Mouse (Mus musculus) heart, adult 8-10 months (tissue): ENCODE measurements at regions not wholly inside any gene's neighbourhood (a gene's known extent, or its start where the extent isn't known, plus 50 kb on each side); places are given as distances from the start of the nearest gene placed in this dataset.

Source experiments
- DNase-seq: peaks from one replicate; pipeline ENCODE4 v3.0.0; 2022; ENCODE audit warnings: low spot score

DNA sequence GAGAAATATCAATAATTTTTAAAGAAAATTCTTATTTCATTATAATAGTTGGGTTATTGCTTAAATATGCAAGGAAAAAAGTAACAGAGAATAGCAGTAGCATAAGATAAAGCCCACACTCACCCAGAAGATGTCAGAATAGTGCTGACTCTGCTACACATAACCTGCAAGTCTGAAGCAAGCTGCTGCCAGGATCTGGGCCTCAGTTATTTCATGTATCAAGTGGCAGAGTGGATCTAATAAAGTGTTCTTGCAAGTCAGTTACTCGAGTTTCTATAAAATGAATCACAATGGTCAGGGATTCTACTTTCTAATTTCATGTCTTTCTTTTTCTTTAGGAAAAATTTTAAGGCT is 466.2 kb downstream of the Klhl13 start:
- no peak for DNase-seq

DNA sequence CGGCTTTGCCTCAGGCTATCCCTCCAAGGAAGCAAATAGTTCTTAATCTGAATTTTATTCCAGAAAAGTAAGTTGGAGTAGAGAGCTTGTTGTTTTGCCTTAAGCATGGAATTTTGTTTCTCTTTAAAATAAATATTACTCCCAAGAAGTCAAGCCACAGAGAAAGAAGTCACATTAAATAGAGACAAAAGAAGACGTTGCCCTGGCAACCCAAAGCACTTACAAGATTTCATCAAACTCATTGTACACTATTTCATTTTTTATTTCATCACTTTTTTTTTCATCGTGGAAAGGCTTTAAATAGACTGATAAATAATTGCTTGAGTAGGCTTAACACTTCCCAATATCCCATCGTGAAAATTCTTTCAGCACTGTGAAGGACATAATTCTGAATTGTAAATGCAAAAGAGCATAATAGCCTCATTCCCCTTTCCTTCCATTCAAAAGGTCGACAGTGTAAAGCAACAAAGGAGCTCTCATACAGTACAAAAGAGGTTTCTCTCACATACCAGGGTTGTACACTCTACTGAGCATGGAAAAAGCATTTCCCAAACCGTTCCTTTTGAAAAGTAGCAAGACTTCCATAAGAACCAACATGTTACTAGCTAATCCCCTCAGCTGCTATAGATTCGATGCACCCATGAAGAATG is 466.7 kb downstream of the Klhl13 start:
- no peak for DNase-seq

DNA sequence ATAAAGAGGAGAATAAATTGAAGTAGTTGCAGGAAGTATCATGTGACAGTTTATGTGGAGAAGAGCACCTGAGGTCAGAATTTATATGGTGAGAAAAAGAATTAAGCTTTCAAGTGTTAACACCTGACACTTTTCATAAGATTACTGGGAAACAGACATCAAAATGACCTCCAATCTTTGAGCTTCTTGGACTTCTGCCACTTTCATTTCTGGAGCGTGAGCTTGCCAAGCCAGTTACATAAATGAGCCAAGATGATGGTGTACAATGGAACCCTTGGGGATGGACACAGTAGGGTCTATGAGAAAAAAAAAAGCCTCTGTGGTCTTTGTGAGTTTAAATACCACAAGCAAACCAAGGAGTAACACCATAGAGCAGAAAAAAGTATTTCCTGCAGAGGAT is 495.1 kb downstream of the Klhl13 start:
- DNase-seq = peak; percentile 1

DNA sequence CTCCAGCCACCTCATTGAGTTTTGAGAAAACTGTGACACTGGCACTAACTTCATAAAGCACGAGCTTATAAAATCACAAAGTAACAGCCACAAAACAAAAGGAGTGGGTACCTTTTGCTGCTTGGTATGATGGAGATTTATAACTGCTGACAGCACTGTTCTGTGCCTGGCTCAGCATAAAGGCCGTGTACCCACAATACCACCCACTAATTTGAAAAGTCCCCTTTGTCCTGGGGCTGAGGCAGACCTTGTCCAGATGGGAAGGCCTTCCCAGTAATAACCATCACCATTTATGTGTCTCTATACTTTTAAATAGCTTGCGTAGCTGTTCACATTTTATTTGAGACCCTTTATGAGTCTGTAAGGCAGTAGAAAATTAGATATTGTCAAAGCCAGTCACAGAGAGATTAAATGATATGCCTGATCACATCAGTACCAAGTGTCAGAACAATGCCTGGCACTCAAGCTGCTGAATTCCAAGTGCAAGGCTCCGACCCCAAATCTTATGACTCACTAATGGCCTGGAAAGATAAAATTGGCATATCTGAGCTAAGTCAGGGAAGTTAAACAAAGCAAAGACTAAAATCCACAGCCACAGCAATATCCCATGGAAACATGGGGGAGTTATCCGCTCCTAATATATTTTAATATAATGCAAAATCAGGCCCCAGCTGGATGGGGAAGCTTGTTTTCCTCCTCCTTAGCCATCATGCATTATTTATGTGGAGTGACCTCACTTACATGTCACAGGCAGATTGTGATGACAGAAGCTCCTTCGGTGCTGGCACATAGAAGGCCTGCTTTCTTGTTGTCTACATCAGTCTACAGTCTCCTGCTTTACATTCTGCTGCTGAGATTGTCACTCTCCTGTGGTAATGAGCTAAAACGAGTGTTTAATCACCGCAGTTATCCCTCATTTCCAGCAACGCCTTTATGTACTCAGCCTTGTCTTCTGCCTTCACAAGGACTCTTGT is 515.1 kb downstream of the Klhl13 start:
- DNase-seq = no peak

DNA sequence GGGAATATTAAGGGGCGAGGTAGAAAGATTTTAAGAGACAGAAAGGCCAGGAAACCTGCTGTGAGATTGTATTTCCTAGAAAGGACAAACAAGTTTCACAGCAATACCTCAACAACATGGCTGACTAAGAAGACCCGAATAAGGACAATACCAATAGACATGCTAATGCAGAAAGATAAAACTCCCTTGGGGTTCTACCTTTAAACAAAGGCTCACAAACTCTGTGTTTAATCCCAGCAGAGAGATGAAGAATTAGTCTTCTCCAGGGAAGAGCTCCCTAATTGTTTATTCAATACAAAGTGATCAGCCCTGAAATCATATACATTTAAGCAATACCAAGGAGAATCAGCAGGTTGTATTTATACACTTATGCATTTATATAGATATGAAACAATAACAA is 516.1 kb downstream of the Klhl13 start:
- no peak for DNase-seq

DNA sequence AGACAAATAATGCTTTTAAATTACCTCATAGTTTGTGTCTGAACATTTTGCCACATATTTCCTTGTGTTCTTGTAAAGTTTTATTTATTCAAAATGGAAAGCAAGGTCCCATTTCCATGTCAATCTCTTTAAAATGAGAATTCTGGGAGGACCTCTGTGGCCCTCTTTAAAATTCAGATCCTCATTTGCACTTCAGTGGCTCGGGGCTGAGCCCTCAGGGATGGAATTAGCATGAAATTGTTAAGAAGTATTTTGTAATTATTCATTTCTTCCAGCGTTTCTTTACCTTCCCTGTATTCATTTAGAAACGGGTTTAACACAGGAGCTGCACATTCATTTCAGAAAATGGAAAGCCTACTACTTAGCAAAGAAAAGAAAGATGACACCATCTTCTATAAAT is 531.7 kb downstream of the Klhl13 start:
- no peak for DNase-seq

DNA sequence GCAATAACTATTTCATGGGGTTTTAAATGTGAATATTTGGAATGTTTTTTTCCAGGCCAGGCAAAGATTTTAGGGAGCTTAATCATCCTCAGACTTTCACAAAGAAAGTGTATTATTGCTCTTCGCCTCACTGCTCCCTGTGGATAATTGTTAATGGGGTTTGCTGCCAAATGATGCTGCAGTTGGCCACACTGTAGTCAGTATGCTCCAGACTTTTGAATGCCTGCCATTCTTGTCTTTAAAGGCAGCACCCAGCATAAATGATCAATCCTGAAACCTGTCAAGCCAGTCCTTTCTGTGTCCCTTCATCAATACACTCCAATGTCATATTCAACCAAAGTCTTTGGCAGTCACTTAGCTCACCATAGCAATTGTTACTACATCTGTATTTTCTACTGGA is 559.7 kb downstream of the Klhl13 start:
- DNase-seq = no peak

DNA sequence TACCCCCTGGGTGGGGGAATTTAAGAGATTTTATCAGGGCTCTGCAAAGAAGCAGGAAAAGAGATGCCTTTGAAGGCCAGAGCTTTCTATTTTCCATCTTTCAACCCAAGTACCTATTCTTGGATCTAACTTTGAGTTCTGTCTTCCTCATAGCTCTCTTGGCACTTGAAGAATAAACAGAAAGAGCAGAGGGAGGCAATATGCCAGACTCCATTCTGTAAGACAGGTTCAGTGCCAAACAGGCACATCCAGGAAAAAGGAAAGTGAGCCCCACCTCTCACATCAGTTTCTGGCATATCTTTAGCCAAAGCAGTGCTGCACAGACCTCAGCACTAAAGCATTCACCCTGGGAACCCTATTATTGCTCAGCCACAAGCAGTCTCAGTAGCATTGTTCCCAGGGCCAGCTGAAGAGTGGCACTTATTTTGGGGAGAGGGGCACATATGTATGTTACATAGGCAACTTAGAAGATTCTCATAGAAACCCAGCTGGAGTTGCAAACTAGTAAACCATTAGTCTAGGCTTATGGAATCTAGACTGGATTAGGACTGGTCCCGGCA is 594.8 kb downstream of the Klhl13 start:
- no peak for DNase-seq

DNA sequence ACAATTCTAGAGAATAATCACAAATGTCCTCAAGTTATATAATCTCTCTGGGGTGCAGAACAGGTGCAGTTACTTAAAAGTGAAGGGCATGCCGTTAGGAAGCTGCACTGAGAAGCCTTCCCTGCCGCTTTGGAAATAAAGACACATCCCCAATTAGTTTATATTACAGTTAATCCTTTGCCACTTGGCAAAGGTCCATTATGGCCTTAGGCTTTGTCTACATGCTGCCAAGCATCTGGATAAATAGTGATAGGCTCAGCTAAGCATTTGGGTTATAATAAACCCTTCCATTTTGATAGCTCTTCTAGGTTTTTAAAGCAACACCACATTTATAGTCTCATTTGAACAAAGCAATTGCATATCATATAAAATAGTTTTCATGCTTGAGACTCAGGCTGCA is 625.6 kb downstream of the Klhl13 start:
- DNase-seq = no peak

DNA sequence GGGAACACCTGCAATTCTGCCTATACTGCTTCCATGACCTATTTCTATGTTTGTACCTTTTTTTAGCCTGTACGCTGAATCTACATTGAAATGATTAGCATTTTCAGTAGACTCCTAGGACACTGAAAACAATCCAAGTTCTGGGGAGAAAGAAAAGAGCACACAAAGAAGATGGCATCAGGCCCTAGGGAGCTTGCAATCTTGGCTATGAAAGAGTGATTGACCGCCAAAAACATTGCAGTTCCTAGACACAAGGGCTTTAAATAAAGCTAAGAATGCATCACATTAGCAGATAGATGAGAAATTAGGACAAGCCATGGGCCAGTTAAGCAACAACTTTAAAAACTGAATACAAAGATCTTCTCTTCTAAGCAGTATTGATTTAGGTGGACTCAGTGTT is 666.7 kb downstream of the Klhl13 start:
- no peak for DNase-seq

DNA sequence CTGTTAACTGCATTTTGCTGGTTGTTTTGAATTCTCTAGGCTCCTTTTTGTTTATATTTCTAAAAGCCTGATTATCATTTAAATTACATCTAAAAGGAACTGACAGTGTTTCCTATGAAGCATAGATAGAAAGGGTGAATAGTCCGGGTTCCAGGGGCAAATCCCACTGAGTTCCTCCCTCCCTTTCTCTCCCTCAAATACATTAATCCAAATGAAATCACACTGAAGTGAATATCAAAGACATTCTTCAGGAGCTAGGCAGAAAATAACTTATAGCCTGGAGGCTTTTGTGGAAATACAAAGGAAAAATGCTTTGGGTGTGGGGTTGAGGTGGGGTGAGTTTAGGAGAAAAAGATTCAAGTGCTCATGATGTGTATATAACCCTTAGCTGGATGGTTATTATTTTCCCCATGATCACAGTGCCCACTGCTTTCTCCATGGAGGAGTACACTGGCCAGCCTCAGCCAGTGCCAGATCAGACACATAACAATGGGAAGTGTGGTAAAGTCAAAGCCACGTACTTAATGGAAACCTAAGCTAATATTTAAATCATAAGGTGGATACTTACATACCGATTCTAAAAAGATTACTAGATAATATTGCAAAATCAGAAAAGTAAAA is 707.0 kb downstream of the Klhl13 start:
- DNase-seq = no peak
